In the genomic region with DNA sequence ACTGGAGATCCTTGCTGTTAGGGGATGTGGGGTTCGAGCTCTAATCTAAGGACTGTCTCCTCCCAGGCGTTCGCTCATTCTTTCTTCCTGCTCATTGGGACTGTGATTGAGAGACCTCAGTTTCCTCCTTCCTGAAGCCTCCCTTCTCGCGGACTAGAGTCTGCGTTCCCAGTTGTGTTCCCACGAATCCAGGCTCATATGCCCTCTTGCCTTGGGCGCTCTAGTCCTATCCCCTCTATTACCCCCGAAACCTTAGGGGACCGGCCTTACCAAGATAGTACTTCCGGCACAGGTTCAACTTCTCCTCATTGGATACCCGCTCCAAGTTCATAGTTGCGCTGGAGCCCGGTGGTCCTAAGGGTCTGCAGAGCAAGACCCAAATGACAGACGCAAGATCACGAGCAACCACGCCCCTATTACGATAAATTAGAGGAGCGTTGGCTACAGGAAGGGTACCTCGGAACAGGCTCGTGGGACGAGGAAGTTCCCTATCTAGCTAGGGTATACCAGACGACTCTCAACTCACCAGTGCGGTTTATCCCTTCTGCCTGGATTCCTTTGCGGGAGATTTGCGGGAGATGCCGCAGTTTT, we compare ENCODE assay signal across 1 mouse cellular context.
TF ChIP-seq lines count a peak whose summit lies in the region.

No protein-coding gene starts in this region.

TF ChIP-seq in CH12.LX, 34 proteins besides CTCF, POLR2A, EP300 and RAD21:
- no peak for TF ChIP-seq USF2 (conservative IDR thresholded peaks at IDR 0.05; ENCODE audit: low read depth, low read length)
- no peak; the same call in 1 of the 2 replicates for TF ChIP-seq RCOR1 (conservative IDR thresholded peaks at IDR 0.05; ENCODE audit: low read depth, low read length)
- no peak for TF ChIP-seq MEF2A (IDR thresholded peaks at IDR 0.05; ENCODE audit: borderline replicate concordance, low read depth, low read length)
- TF ChIP-seq SIN3A (IDR thresholded peaks at IDR 0.05; ENCODE audit: low read length), result no peak
- no peak for TF ChIP-seq KAT2A (IDR thresholded peaks at IDR 0.05; ENCODE audit: insufficient replicate concordance, low read length)
- no peak for TF ChIP-seq MAZ (IDR thresholded peaks at IDR 0.05; ENCODE audit: low read depth, low read length)
- no peak for TF ChIP-seq MXI1 (IDR thresholded peaks at IDR 0.05; ENCODE audit: low read depth, low read length)
- TF ChIP-seq MAFK (IDR thresholded peaks at IDR 0.05; ENCODE audit: insufficient replicate concordance, low read length), result no peak
- no peak for TF ChIP-seq CHD1 (IDR thresholded peaks at IDR 0.05; ENCODE audit: low read depth, low read length)
- TF ChIP-seq E2F4 (IDR thresholded peaks at IDR 0.05; ENCODE audit: insufficient replicate concordance, low read depth, low read length), result no peak
- no peak for TF ChIP-seq UBTF (IDR thresholded peaks at IDR 0.05; ENCODE audit: low read depth, low read length)
- TF ChIP-seq JUND (conservative IDR thresholded peaks at IDR 0.05; ENCODE audit: low read depth, low read length), result no peak; the same call in 1 of the 2 replicates
- no peak for TF ChIP-seq ZC3H11A (IDR thresholded peaks at IDR 0.05; ENCODE audit: low read depth, low read length)
- TF ChIP-seq IRF4 (IDR thresholded peaks at IDR 0.05; ENCODE audit: low read depth, low read length), result no peak
